Mouse (Mus musculus) thymus, adult 2 months (tissue): ENCODE measurements around the gene Tpra1.

Source experiments
- CTCF ChIP-seq: fragments of 200-500 bp; IDR thresholded peaks from 2 replicates; pipeline ENCODE4 v1.5.1; 2012; ENCODE audit warnings: mild to moderate bottlenecking, control low read depth, low read length, moderate library complexity, borderline replicate concordance; ENCODE audit not compliant: control insufficient read depth, poor library complexity, insufficient read depth; ENCODE audit errors: extremely low read depth
- POLR2A ChIP-seq: fragments of 200-500 bp; IDR thresholded peaks from 2 replicates; pipeline ENCODE4 v1.6.1; 2012; ENCODE audit warnings: mild to moderate bottlenecking, low read length, control low read depth, moderate library complexity; ENCODE audit not compliant: control insufficient read depth, poor library complexity, insufficient read depth; ENCODE audit errors: extremely low read depth

DNA sequence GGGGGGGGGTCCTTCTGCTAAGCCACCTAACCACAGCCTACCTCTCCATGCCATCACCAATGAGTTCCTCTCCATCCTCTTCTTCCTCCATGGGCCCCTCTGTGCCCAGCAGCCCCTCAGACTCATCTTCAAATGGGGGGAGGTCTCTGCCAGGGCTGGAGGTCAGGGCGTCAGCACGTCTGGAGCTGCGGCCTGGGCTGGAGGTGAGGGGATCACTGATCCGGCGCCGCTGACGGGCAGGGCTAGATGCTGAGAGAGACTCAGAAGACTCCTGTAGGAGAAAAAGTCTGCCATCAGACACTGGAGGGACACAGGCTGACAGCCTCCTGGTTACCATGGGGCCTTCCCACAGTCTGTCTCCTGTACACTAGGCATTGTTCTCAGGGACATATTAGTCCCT, 4.8 kb upstream of the Tpra1 start:
- TF ChIP-seq CTCF (no peak), POLR2A (no peak)
